Mouse (Mus musculus): ENCODE measurements at regions not wholly inside any gene's neighbourhood (a gene's known extent, or its start where the extent isn't known, plus 50 kb on each side); places are given as distances from the start of the nearest gene placed in this dataset.

DNA sequence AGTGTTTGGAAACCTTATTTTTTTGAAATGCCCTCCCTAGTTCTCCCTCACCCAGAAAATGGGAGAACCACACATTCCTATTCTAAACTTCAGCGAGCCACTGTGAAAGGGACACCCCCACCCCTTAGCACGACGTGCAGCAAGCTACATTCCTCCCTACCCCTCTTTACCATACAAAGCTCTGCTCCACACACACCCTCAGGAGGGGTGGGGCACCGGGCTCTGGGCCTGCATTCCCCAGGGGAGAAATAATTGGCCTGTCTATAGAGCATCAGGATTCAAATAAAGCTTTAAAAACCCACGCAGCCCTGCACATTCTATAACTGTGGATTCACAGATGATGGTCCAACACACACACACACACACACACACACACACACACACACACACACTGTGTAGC, 163.6 kb downstream of the H2al1j start:
- Histone ChIP-seq H3K27me3 (ENCODE audit: insufficient read depth, low read length) (no peaks in the 10 kb centered on the region), H3K9me3 (ENCODE audit: low read length) (no peaks in the 10 kb centered on the region), H3K4me1 (ENCODE audit: insufficient read depth, low read length) (no peaks in the 10 kb centered on the region), H3K36me3 (ENCODE audit: insufficient read depth, low read length) (no peaks in the 10 kb centered on the region), H3K4me3 (ENCODE audit: low read depth, low read length) (no peak overlapping the region), H3K9ac (replicated peaks; ENCODE audit: low read length, poor library complexity, severe bottlenecking) (no peak overlapping the region), H3K4me2 (ENCODE audit: low read depth, low read length, poor library complexity, severe bottlenecking) (no peak overlapping the region), H3K27ac (ENCODE audit: low read depth, low read length) (no peak overlapping the region)
- ATAC-seq (ENCODE audit: low FRiP score), result no peak
- DNase-seq (ENCODE audit: low spot score), result no peak
- 26% methylated on average over 5 of the region's 5 CpGs for WGBS
- no peak for TF ChIP-seq CTCF (IDR thresholded peaks at IDR 0.05)

DNA sequence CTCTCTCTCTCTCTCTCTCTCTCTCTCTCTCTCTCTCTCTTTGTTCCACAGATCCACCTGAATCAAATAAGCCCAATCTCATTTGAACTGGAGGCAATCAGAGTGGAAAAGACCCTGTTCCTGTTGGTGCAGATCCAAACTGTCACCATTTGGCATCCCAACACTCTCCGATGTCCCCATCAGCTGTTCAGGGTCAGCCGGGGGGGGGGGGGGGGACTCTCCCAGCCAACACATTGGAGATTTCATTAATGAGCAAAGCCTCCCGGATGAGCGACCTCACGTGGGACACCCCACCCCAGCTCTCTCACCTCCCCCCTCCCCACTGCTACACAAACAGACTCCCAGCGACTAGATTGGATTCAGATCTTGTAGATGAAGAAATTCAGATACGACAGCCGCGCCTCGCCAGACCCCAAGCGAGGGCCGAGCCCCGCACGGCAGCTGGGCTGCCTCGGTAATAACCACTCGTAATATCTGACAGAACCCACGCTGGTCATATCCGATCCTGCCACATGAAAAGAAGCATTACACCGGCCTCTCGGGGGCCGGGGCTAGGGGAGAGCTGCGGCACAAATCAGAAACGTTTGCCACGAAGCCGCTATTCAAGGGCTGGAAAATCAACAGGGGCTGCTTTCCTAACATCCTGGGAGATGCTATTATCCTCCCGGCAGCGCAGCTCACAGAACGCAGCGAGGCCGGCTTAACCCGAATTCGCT, 164.2 kb downstream of the H2al1j start:
- TF ChIP-seq CTCF (IDR thresholded peaks at IDR 0.05), result no peak
- WGBS, result 21% methylated on average over 29 of the region's 32 CpGs
- Histone ChIP-seq H3K4me1 (ENCODE audit: insufficient read depth, low read length) (no peaks in the 10 kb centered on the region), H3K36me3 (ENCODE audit: insufficient read depth, low read length) (no peaks in the 10 kb centered on the region), H3K27me3 (ENCODE audit: insufficient read depth, low read length) (no peaks in the 10 kb centered on the region), H3K9me3 (ENCODE audit: low read length) (no peaks in the 10 kb centered on the region), H3K27ac (ENCODE audit: low read depth, low read length) (no peak overlapping the region), H3K4me3 (ENCODE audit: low read depth, low read length) (no peak overlapping the region), H3K9ac (replicated peaks; ENCODE audit: low read length, poor library complexity, severe bottlenecking) (no peak overlapping the region), H3K4me2 (ENCODE audit: low read depth, low read length, poor library complexity, severe bottlenecking) (peak overlapping the region; percentile 12; the same call in 1 of the 2 replicates)
- DNase-seq (ENCODE audit: low spot score), result peak; percentile 31
- no peak for ATAC-seq (ENCODE audit: low FRiP score)

DNA sequence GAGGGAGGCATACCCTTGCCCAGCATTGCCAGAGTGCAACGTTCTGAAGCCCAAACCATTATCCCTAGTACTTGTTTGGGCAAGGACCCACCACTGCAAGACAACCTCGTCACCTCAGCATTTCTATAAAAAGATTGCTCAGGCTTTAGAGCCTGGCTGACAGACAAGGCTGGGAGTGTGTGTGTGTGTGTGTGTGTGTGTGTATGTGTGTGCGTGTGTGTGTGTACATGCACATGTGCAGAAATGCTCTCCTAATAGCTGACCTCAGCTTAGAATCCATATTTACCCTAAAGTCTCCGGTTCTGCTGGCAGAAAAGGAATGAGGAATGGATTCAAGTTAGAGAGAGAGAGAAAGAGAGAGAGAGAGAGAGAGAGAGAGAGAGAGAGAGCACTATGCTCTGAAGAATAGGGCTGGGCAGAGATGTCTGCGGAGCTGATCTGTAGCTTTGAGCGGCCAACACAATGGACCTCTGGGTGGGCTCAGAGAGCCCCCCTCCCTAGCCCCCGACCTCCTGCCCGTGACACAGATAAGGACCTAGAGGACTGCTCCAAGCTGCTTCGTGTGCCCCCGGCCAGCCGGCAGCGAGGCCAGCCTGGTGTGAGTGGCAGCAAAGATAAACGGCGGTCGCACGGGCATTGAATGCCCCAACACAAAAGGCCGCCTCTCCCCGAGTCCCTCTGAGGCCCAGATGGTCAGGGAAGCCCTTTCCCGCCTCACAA, 166.1 kb downstream of the H2al1j start:
- H3K4me3 ChIP-seq (ENCODE audit: low read depth, low read length), result no peak overlapping the region
- H3K9me3 ChIP-seq (ENCODE audit: low read length), result no peaks in the 10 kb centered on the region
- H3K27ac ChIP-seq (ENCODE audit: low read depth, low read length), result peak overlapping the region; percentile 51
- H3K27me3 ChIP-seq (ENCODE audit: insufficient read depth, low read length), result no peaks in the 10 kb centered on the region
- H3K9ac ChIP-seq (replicated peaks; ENCODE audit: low read length, poor library complexity, severe bottlenecking), result no peak overlapping the region
- WGBS, result 32% methylated on average over 19 of the region's 19 CpGs
- H3K4me1 ChIP-seq (ENCODE audit: insufficient read depth, low read length), result no peaks in the 10 kb centered on the region
- ATAC-seq (ENCODE audit: low FRiP score) (peak; percentile 22; the same call in 1 of the 2 replicates), DNase-seq (ENCODE audit: low spot score) (peak; percentile 18)
- H3K4me2 ChIP-seq (ENCODE audit: low read depth, low read length, poor library complexity, severe bottlenecking), result peak overlapping the region; percentile 38
- no peaks in the 10 kb centered on the region for H3K36me3 ChIP-seq (ENCODE audit: insufficient read depth, low read length)
- no peak for TF ChIP-seq CTCF (IDR thresholded peaks at IDR 0.05)

DNA sequence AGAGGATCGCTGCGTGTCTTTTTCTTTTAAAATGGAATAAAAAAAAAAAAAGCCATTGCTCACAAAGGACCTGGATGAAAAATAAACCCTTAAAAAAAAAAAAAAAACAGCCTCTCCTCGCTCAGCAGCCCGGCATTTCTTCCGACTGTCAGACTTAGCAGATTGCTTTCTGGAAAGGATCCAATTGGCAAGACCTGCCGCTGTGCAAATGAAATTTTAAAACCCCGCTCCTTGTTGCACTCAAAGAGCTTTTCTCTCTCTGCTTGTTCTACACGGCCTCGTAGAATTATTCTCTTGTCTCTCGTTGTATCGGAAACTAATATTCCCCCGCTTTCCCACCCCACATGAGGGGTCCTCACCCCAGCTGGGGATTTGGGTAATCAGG, 166.6 kb downstream of the H2al1j start:
- Histone ChIP-seq H3K9ac (replicated peaks; ENCODE audit: low read length, poor library complexity, severe bottlenecking) (no peak overlapping the region), H3K4me1 (ENCODE audit: insufficient read depth, low read length) (no peaks in the 10 kb centered on the region), H3K9me3 (ENCODE audit: low read length) (no peaks in the 10 kb centered on the region), H3K27ac (ENCODE audit: low read depth, low read length) (peak overlapping the region; percentile 51), H3K36me3 (ENCODE audit: insufficient read depth, low read length) (no peaks in the 10 kb centered on the region), H3K4me2 (ENCODE audit: low read depth, low read length, poor library complexity, severe bottlenecking) (peak overlapping the region; percentile 38), H3K27me3 (ENCODE audit: insufficient read depth, low read length) (no peaks in the 10 kb centered on the region), H3K4me3 (ENCODE audit: low read depth, low read length) (no peak overlapping the region)
- TF ChIP-seq CTCF (IDR thresholded peaks at IDR 0.05), result no peak
- 28% methylated on average over 12 of the region's 12 CpGs for WGBS
- no peak for ATAC-seq (ENCODE audit: low FRiP score)
- DNase-seq (ENCODE audit: low spot score), result peak; percentile 83

DNA sequence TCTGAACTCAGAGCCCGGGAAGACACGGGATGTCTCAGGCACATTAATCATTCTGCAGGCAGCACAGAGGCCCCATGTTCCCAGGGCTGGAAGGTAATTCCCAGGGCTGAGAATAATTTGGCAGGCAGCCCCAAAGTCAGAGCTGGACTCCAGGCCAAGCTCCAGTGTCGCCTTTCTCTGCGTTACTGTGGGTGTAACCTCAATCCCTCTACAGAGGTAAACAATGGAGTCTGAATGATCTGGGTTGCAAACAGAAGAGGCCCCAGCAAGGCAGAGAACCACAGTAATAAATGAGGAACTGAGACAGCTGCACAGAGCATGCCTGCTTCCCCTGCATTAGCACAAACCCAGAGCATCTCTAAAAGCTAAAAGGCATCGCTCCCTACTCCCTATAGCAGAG, 184.8 kb downstream of the H2al1j start:
- Histone ChIP-seq H3K9ac (replicated peaks; ENCODE audit: low read length, poor library complexity, severe bottlenecking) (no peak overlapping the region), H3K36me3 (ENCODE audit: insufficient read depth, low read length) (no peaks in the 10 kb centered on the region), H3K9me3 (ENCODE audit: low read length) (no peaks in the 10 kb centered on the region), H3K4me2 (ENCODE audit: low read depth, low read length, poor library complexity, severe bottlenecking) (no peak overlapping the region), H3K27me3 (ENCODE audit: insufficient read depth, low read length) (no peaks in the 10 kb centered on the region), H3K4me3 (ENCODE audit: low read depth, low read length) (no peak overlapping the region), H3K4me1 (ENCODE audit: insufficient read depth, low read length) (no peaks in the 10 kb centered on the region), H3K27ac (ENCODE audit: low read depth, low read length) (no peak overlapping the region)
- WGBS, result 46% methylated on average over 5 of the region's 5 CpGs
- ATAC-seq (ENCODE audit: low FRiP score) (no peak), DNase-seq (ENCODE audit: low spot score) (no peak)
- no peak for TF ChIP-seq CTCF (IDR thresholded peaks at IDR 0.05)

DNA sequence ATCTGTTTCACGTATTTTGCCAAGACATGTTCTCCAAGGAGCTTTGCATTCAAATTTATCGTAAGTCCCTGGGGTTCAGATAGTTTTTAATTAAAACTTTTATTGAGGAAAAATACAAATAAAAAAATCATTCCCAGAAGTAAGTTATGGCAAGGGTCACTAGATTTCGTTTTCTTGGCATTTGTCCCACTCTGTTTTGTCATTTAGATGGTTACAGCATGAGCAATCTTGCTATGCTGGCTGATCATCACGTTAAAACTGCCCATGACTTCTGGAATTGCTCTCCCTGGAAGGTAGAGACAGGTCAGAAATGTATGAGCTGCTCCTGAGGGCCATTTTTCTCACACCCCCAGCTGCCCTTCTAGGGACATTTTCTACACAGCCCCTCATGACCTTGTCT, 185.3 kb downstream of the H2al1j start:
- H3K4me2 ChIP-seq (ENCODE audit: low read depth, low read length, poor library complexity, severe bottlenecking), result no peak overlapping the region
- H3K9me3 ChIP-seq (ENCODE audit: low read length), result no peaks in the 10 kb centered on the region
- H3K27me3 ChIP-seq (ENCODE audit: insufficient read depth, low read length), result no peaks in the 10 kb centered on the region
- H3K27ac ChIP-seq (ENCODE audit: low read depth, low read length), result no peak overlapping the region
- no peak overlapping the region for H3K9ac ChIP-seq (replicated peaks; ENCODE audit: low read length, poor library complexity, severe bottlenecking)
- ATAC-seq (ENCODE audit: low FRiP score) (no peak), DNase-seq (ENCODE audit: low spot score) (no peak)
- no peaks in the 10 kb centered on the region for H3K4me1 ChIP-seq (ENCODE audit: insufficient read depth, low read length)
- TF ChIP-seq CTCF (IDR thresholded peaks at IDR 0.05), result no peak
- no peaks in the 10 kb centered on the region for H3K36me3 ChIP-seq (ENCODE audit: insufficient read depth, low read length)
- H3K4me3 ChIP-seq (ENCODE audit: low read depth, low read length), result no peak overlapping the region
- WGBS, result 67% methylated on average over 4 of the region's 4 CpGs

All from midbrain, postnatal 0 days (tissue).